Mouse (Mus musculus) forebrain, embryonic 14.5 days (tissue): ENCODE measurements around the gene Synj2. TPM values are rescaled to one million over a fixed set of nuclear protein-coding genes. Genes with fewer than 3 reads are reported as not detected.

Source experiments
- ATAC-seq: fragments of 200-750 bp; cut with Nextera tagmentation; 2 replicates; pipeline ENCODE4 v1.8.0; 2017; ENCODE audit warnings: mild to moderate bottlenecking, moderate library complexity
- DNase-seq: peaks from one replicate; pipeline ENCODE4 v3.0.0-alpha.2; 2015; ENCODE audit warnings: low spot score
- H3K27ac ChIP-seq: fragments of 300-500 bp; sonication (generic); 2 replicates; pipeline ENCODE4 v1.5.1; 2014; ENCODE audit warnings: low read depth, mild to moderate bottlenecking, control low read depth, low read length, moderate library complexity
- H3K27me3 ChIP-seq: fragments of 300-500 bp; sonication (generic); replicated peaks from 2 replicates; pipeline ENCODE4 v1.6.1; 2014; ENCODE audit warnings: low read length, control low read depth, mixed read lengths; ENCODE audit not compliant: control insufficient read depth, insufficient read depth
- H3K36me3 ChIP-seq: fragments of 300-500 bp; sonication (generic); 2 replicates; pipeline ENCODE4 v1.6.1; 2014; ENCODE audit warnings: low read length, control low read depth; ENCODE audit not compliant: control insufficient read depth, insufficient read depth
- H3K4me1 ChIP-seq: fragments of 300-500 bp; sonication (generic); 2 replicates; pipeline ENCODE4 v1.6.1; 2014; ENCODE audit warnings: antibody characterized with exemption, low read length, control low read depth; ENCODE audit not compliant: control insufficient read depth, insufficient read depth
- H3K4me2 ChIP-seq: fragments of 300-500 bp; sonication (generic); 2 replicates; pipeline ENCODE4 v1.6.1; 2014; ENCODE audit warnings: mild to moderate bottlenecking, control low read depth, low read length
- H3K4me3 ChIP-seq: fragments of 300-500 bp; sonication (generic); 2 replicates; pipeline ENCODE4 v1.5.1; 2014; ENCODE audit warnings: low read depth, low read length, control low read depth
- H3K9ac ChIP-seq: fragments of 300-500 bp; sonication (generic); 2 replicates; pipeline ENCODE4 v1.6.1; 2014; ENCODE audit warnings: mild to moderate bottlenecking, low read length, control low read depth, moderate library complexity
- H3K9me3 ChIP-seq: fragments of 300-500 bp; sonication (generic); replicated peaks from 2 replicates; pipeline ENCODE4 v1.6.1; 2016; ENCODE audit warnings: low read length, control low read depth, mixed read lengths; ENCODE audit not compliant: control insufficient read depth
- WGBS: fragments of 180-500 bp; shearing (Covaris S2); extraction: QIAGEN DNeasy Blood & Tissue Kit; methylation state at CpG from one replicate; pipeline ENCODE4 v1.1.7; 2014; 5-methylcytosine and 5-hydroxymethylcytosine counted together
- polyA plus RNA-seq: library from polyadenylated mRNA; unstranded; fragments of >200 nt; fragmentation: Nextera tagmentation; extraction: Ambion mirVana; gene quantifications from 2 replicates; pipeline ENCODE4 v1.2.1, GENCODE M21; 2014

Synj2 gene
- polyA plus RNA-seq, 1 experiment from 2014 or later: 0.90 TPM

DNA sequence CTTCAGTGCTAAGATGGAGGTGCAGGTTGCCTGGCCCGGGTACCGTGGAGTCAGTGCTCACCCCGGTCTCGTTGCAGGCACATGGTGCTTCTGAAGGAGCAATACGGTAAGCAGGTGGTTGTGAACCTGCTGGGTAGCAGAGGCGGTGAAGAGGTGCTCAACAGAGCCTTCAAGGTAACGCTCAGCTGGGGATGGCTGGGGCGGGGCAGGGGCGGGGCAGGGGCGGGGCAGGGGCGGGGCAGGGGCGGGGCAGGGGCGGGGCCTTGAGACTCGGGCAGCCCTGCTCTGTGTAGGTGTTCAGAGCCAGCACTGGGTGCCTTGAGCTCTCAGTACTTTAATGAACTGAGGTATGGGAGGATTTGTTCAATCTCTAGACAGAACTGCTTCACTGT, 64.2 kb downstream of the Synj2 start:
- no peaks in the 10 kb centered on the region for H3K9me3 ChIP-seq
- WGBS: 10% methylated on average over 13 of the region's 14 CpGs
- ATAC-seq (peak; percentile 60; the same call in 1 of the 2 replicates), DNase-seq (no peak)
- H3K4me2 ChIP-seq: peak overlapping the region; percentile 5; the same call in 1 of the 2 replicates
- no peak overlapping the region for H3K27ac ChIP-seq
- no peak overlapping the region for H3K9ac ChIP-seq
- no peaks in the 10 kb centered on the region for H3K27me3 ChIP-seq
- no peaks in the 10 kb centered on the region for H3K36me3 ChIP-seq
- H3K4me1 ChIP-seq: peaks cover 10% of the 10 kb centered on the region; the same call in 1 of the 2 replicates
- no peak overlapping the region for H3K4me3 ChIP-seq

DNA sequence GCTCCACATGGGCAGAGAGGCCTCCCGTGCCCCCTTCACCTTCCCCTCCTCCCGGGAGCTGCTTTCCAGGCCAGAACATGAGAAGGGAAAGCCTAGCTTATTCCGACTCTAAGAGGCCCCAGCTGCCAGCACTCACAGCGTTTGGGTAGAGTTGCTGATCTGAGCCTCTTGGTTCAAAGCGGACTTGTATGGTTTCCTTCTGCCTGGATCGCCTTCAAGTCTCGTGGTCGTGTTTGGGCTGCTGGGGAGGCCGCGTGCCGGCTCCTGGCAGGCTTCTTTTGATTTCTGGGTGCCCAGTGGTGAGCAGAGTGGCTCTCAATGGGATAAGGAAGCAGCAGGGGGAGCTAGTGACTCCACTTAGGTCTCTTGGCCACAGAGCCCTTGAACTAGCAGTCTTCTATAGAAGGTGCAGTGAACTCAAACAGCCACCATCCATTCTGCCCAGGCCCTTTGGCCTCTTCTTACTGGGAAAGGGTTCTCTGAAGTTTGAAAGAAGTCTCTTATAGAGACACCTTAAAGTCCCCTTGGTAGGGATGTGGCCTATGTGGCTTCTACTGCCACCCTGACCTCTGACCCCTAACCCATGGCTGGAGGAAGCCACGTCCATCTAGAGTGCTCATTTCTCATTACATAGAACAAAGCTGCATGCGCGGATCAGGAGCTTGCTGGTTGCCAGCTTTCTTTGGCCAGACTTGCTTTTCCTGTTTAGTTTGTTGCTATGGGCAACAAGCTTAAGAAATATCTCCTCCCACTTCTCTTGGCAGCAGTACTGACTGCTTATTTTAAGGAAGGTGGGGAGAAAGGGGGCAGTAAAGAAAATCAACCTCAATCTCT, 64.8 kb downstream of the Synj2 start:
- peak overlapping the region; percentile 13; the same call in 1 of the 2 replicates for H3K9ac ChIP-seq
- DNase-seq: peak; percentile 87
- no peaks in the 10 kb centered on the region for H3K9me3 ChIP-seq
- H3K36me3 ChIP-seq: no peaks in the 10 kb centered on the region
- H3K4me1 ChIP-seq: peaks cover 10% of the 10 kb centered on the region; the same call in 1 of the 2 replicates
- no peak overlapping the region for H3K4me3 ChIP-seq
- 22% methylated on average over 14 of the region's 14 CpGs for WGBS
- 0 out of 2 replicates have a peak overlapping the region, but pooled peaks have one; percentile 5 for H3K4me2 ChIP-seq
- no peaks in the 10 kb centered on the region for H3K27me3 ChIP-seq
- ATAC-seq: peak; percentile 79; the same call in 1 of the 2 replicates
- H3K27ac ChIP-seq: no peak overlapping the region; the same call in 1 of the 2 replicates

DNA sequence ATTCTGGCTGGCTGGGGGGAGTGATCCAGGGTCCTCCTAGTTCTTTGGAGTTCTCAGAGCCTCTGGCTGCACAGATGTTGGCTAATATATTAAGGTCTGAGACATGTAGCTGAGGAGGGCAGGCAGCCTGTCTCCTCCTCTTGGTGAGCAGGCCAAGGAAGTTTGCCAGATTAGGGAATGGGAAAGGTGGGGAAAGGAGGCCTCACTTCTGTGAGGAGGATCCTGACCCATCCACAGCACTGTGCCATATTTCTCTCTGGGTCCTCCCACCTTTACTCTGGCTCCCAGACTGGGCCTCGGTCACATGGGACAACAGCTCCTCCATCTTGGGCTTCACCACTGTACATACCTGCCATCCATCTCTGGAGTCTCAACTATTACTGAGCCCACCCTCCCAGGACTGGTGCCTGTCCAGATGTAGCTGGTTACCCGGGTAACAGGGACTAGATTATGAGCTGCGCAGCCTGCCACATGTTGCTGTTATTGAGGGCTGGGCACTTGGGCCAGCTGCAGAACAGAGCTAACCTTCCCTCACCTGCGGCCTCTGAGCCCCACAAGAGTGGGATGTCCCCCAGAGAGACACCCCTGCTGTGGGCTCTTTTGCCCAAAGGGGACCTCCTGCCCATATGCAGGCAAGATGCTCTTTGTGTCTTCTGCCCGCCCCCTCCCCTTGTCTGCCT, 66.2 kb downstream of the Synj2 start:
- Histone ChIP-seq H3K27ac (no peak overlapping the region), H3K4me2 (no peak overlapping the region), H3K9ac (no peak overlapping the region), H3K4me1 (peaks cover 10% of the 10 kb centered on the region; the same call in 1 of the 2 replicates), H3K36me3 (no peaks in the 10 kb centered on the region), H3K27me3 (no peaks in the 10 kb centered on the region), H3K4me3 (no peak overlapping the region), H3K9me3 (no peaks in the 10 kb centered on the region)
- DNase-seq: no peak
- ATAC-seq: no peak
- WGBS: 90% methylated on average over 5 of the region's 5 CpGs

DNA sequence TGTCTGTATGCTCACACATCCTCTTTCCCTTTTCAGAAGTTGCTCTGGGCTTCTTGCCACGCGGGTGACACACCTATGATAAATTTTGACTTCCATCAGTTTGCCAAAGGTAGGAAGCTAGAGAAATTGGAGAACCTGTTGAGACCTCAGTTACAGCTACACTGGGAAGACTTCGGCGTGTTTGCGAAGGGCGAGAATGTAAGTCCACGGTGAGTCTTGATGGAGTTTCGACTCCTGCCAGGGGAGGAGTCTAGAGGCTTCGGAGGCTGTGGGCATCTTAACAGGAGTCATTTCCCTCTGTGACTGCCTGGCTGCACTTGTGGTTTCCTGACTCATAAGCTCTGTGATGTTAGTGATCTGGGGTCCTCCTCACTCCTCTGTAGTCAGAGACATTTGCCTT, 66.8 kb downstream of the Synj2 start:
- ATAC-seq: no peak
- no peak overlapping the region for H3K27ac ChIP-seq
- no peaks in the 10 kb centered on the region for H3K36me3 ChIP-seq
- no peak for DNase-seq
- peaks cover 10% of the 10 kb centered on the region; the same call in 1 of the 2 replicates for H3K4me1 ChIP-seq
- H3K9me3 ChIP-seq: no peaks in the 10 kb centered on the region
- no peak overlapping the region for H3K9ac ChIP-seq
- no peaks in the 10 kb centered on the region for H3K27me3 ChIP-seq
- no peak overlapping the region for H3K4me3 ChIP-seq
- no peak overlapping the region for H3K4me2 ChIP-seq
- 93% methylated on average over 9 of the region's 9 CpGs for WGBS

DNA sequence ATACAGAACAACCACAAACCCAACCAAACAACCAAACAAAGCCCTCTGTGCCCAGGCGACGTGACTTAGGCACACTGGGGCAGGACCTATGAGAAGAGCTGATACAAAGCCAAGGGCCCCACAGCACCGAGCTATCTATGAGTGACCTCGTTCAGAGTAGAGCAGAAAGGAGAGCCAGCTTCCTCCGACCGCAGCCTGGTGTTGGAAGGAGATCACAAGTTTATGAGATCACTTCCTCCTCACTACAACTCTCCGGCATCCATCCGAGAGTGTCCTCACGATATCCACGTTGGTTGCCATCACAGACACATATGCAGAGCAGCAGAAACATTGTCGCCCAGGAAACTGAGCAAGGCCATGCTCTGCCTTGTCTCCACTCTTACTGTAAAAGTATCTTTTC, 67.5 kb downstream of the Synj2 start:
- Histone ChIP-seq H3K27me3 (no peaks in the 10 kb centered on the region), H3K4me3 (no peak overlapping the region), H3K9ac (no peak overlapping the region), H3K27ac (no peak overlapping the region), H3K36me3 (no peaks in the 10 kb centered on the region), H3K4me2 (no peak overlapping the region), H3K9me3 (no peaks in the 10 kb centered on the region), H3K4me1 (peaks cover 10% of the 10 kb centered on the region; the same call in 1 of the 2 replicates)
- no peak for ATAC-seq
- no peak for DNase-seq
- 93% methylated on average over 11 of the region's 11 CpGs for WGBS

DNA sequence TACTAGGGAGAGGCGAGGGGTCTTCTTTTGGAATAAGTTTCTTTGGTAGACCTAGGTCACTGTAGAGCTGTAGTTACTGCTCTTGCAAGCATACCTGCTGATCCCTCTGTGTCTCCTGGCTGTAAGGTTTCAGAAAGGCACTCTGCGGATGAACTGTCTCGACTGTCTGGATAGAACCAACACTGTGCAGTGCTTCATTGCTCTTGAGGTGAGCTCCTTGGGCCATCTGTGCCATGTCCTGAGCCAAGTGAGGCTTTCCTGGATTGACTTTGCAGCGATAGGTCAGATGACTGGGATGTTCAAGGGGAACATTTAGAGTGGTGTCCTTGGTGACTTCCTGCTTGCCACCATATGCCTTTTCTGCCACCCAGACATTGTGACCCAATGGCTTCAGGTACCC, 68.5 kb downstream of the Synj2 start:
- Histone ChIP-seq H3K27ac (no peak overlapping the region), H3K9me3 (no peaks in the 10 kb centered on the region), H3K36me3 (no peaks in the 10 kb centered on the region), H3K4me3 (no peak overlapping the region), H3K27me3 (no peaks in the 10 kb centered on the region), H3K4me1 (peaks cover 10% of the 10 kb centered on the region; the same call in 1 of the 2 replicates), H3K4me2 (no peak overlapping the region), H3K9ac (no peak overlapping the region)
- ATAC-seq: no peak
- DNase-seq: no peak
- 92% methylated on average over 4 of the region's 4 CpGs for WGBS

DNA sequence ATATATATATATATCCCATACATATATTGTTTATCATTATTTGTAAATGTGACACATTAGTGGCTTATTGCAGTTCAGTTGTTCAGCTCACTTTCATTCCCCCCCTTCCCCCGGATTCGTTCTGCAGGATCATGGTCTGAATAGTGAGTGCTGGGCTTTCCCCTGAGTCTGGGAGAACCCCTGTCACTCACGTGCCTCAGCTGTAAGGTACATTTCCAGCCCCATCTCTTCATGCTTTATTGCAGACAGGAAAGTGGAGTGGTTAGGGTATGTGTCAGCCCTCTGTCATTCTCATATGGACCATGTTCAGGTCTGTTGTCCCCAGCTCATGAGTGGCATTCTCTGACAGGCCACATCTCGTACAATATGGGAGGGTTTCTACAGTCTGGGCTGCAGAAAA, 72.0 kb downstream of the Synj2 start:
- no peaks in the 10 kb centered on the region for H3K27me3 ChIP-seq
- H3K4me3 ChIP-seq: no peak overlapping the region
- DNase-seq (no peak), ATAC-seq (no peak)
- H3K4me1 ChIP-seq: no peaks in the 10 kb centered on the region
- H3K9me3 ChIP-seq: no peaks in the 10 kb centered on the region
- H3K9ac ChIP-seq: no peak overlapping the region
- H3K36me3 ChIP-seq: no peaks in the 10 kb centered on the region
- no peak overlapping the region for H3K27ac ChIP-seq
- 73% methylated on average over 4 of the region's 4 CpGs for WGBS
- no peak overlapping the region for H3K4me2 ChIP-seq

DNA sequence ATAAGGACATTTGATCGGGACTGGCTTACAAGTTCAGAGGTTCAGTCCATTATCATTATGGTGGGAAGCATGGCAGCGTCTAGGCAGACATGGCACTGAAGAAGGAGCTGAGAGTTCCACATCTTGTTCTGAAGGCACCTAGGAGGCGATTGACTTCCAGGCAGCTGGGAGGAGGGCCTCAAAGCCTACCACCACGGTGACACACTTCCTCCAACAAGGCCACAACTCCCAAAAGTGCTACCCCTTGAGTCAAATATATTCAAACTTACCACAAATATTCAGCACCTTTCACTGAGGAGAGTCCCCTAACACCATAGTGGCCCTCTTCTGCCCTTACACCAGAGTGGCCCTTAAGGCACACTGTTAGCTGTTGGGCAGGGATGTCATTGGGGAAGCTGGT, 73.9 kb downstream of the Synj2 start:
- WGBS: 87% methylated on average over 4 of the region's 4 CpGs
- H3K4me1 ChIP-seq: no peaks in the 10 kb centered on the region
- ATAC-seq: no peak

More for the DNA sequence above, 73.9 kb downstream of the Synj2 start:
- Histone ChIP-seq H3K4me2 (no peak overlapping the region), H3K27ac (no peak overlapping the region), H3K36me3 (no peaks in the 10 kb centered on the region), H3K27me3 (no peaks in the 10 kb centered on the region), H3K9ac (no peak overlapping the region), H3K4me3 (no peak overlapping the region), H3K9me3 (no peaks in the 10 kb centered on the region)
- no peak for DNase-seq
